Mouse (Mus musculus) liver, adult 2 months (tissue): ENCODE measurements at regions not wholly inside any gene's neighbourhood (a gene's known extent, or its start where the extent isn't known, plus 50 kb on each side); places are given as distances from the start of the nearest gene placed in this dataset.

Experiments
- CTCF ChIP-seq: fragments of 200-500 bp; IDR thresholded peaks from 2 replicates; pipeline ENCODE4 v1.5.1; 2011; ENCODE audit warnings: low read depth, low read length, control low read depth
- POLR2A ChIP-seq: fragments of 200-500 bp; IDR thresholded peaks from 2 replicates; pipeline ENCODE4 v1.6.1; 2011; ENCODE audit warnings: low read length, control low read depth; ENCODE audit not compliant: insufficient read depth; ENCODE audit errors: extremely low read depth

GRCm38 (mm10) chr3:84358672-84359071 is 52.0 kb upstream of the Trim2 start:
- TF ChIP-seq CTCF = no peak
- TF ChIP-seq POLR2A = no peak
